Mouse (Mus musculus): ENCODE data around the gene Casp3. TPM values are rescaled to one million over a fixed set of nuclear protein-coding genes. Genes with fewer than 3 reads are reported as not detected.

Gene Casp3
- total RNA-seq, 2 experiments from 2014 or later = 35.1 to 35.2 TPM

GRCm38 (mm10) chr8:46600959-46601707 is 16.0 kb upstream of the Casp3 start:
- no peak for DNase-seq (ENCODE audit: low spot score in 2 of 2)

- no peak for DNase-seq (ENCODE audit: low spot score in 2 of 2)
Observed at GRCm38 (mm10) chr8:46603587-46603986, 13.5 kb upstream of the Casp3 start.

- no peak for DNase-seq (ENCODE audit: low spot score in 2 of 2)
Observed at GRCm38 (mm10) chr8:46606930-46607329, 10.2 kb upstream of the Casp3 start.

- DNase-seq (ENCODE audit: low spot score in 2 of 2) = no peak
Observed at GRCm38 (mm10) chr8:46611557-46611956, 5.5 kb upstream of the Casp3 start.

GRCm38 (mm10) chr8:46612913-46613312 is 4.2 kb upstream of the Casp3 start:
- DNase-seq (ENCODE audit: low spot score in 2 of 2) = no peak

- no peak for DNase-seq (ENCODE audit: low spot score in 2 of 2)
Observed at GRCm38 (mm10) chr8:46613377-46613776, 3.7 kb upstream of the Casp3 start.

- no peak for DNase-seq (ENCODE audit: low spot score in 2 of 2)
Observed at GRCm38 (mm10) chr8:46615936-46616335, 1.2 kb upstream of the Casp3 start.

- DNase-seq (ENCODE audit: low spot score in 2 of 2) = peak in 1 of 2 experiments; percentile 7
Observed at GRCm38 (mm10) chr8:46617690-46618620, 864 bp downstream of the Casp3 start.

- DNase-seq (ENCODE audit: low spot score in 2 of 2) = no peak
Observed at GRCm38 (mm10) chr8:46618639-46619320, 1.7 kb downstream of the Casp3 start.

- no peak for DNase-seq (ENCODE audit: low spot score in 2 of 2)
Observed at GRCm38 (mm10) chr8:46622446-46623270, 5.6 kb downstream of the Casp3 start.

- no peak for DNase-seq (ENCODE audit: low spot score in 2 of 2)
Observed at GRCm38 (mm10) chr8:46625166-46625565, 8.1 kb downstream of the Casp3 start.

GRCm38 (mm10) chr8:46626642-46627041 is 9.6 kb downstream of the Casp3 start:
- no peak for DNase-seq (ENCODE audit: low spot score in 2 of 2)

GRCm38 (mm10) chr8:46627881-46628280 is 10.8 kb downstream of the Casp3 start:
- no peak for DNase-seq (ENCODE audit: low spot score in 2 of 2)

GRCm38 (mm10) chr8:46628645-46629044 is 11.6 kb downstream of the Casp3 start:
- DNase-seq (ENCODE audit: low spot score in 2 of 2) = no peak

- DNase-seq (ENCODE audit: low spot score in 2 of 2) = no peak
Observed at GRCm38 (mm10) chr8:46630422-46630821, 13.3 kb downstream of the Casp3 start.

GRCm38 (mm10) chr8:46630932-46631331 is 13.8 kb downstream of the Casp3 start:
- no peak for DNase-seq (ENCODE audit: low spot score in 2 of 2)

- DNase-seq (ENCODE audit: low spot score in 2 of 2) = no peak
Observed at GRCm38 (mm10) chr8:46639010-46639571, 22.0 kb downstream of the Casp3 start.

GRCm38 (mm10) chr8:46639852-46640251 is 22.8 kb downstream of the Casp3 start:
- DNase-seq (ENCODE audit: low spot score in 2 of 2) = no peak

- no peak for DNase-seq (ENCODE audit: low spot score in 2 of 2)
Observed at GRCm38 (mm10) chr8:46641272-46641671, 24.2 kb downstream of the Casp3 start.

GRCm38 (mm10) chr8:46648421-46648820 is 31.3 kb downstream of the Casp3 start:
- DNase-seq (ENCODE audit: low spot score in 2 of 2) = no peak
